In the genomic region with DNA sequence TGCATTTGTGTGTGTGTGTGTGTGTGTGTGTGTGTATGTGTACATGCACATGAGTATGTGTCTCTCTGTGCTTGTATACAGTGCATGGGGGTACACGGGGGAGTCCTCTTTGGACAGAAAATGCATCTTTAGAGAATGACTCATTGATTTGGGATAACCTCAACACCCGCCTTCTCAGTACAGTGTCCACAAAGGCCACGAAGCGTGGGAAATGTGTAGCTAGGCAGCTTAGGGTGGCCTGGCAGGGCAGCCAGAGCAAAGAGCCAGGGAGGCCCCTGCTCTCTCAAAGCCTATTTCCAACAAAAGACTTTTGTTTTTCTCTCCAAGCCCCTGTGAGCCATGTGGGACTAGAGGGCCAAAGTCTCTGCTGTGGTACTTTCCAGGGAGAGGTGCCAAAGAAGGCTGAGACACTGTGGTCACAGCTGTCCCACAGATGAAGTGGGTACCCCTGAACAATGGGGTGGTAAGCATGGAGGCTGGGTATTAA, we compare ENCODE assay signal across 10 mouse cellular contexts.
DNase-seq lines count a peak whose midpoint lies in the region; ATAC-seq and TF ChIP-seq lines count a peak whose summit lies in the region.
"Had no signal": no experiment of that assay in that cellular context is flagged by ENCODE, and none has a peak within 500 bp of the region (broad histone marks: within the 10 kb centered on the region; RNA-seq: fewer than 3 reads in every experiment).

No protein-coding gene starts in this region.

- no peaks in the 10 kb centered on the region for H3K36me3 ChIP-seq in heart, adult 2 months (ENCODE audit: control insufficient read depth, insufficient read depth, low read length)
- no peaks in the 10 kb centered on the region for H3K36me3 ChIP-seq in heart, embryonic 10.5 days
- no peaks in the 10 kb centered on the region for H3K36me3 ChIP-seq in hindbrain, embryonic 10.5 days
- H3K36me3 ChIP-seq in midbrain, embryonic 16.5 days (ENCODE audit: control insufficient read depth, insufficient read depth, low read length), result no peaks in the 10 kb centered on the region
- H3K36me3 ChIP-seq in intestine, embryonic 16.5 days (ENCODE audit: control insufficient read depth, insufficient read depth, low read length), result no peaks in the 10 kb centered on the region

- peak; percentile 87 for ATAC-seq in midbrain, embryonic 16.5 days
- ATAC-seq in intestine, embryonic 16.5 days, result no peak

- no peak for TF ChIP-seq POLR2A in heart, adult 2 months (IDR thresholded peaks at IDR 0.05; ENCODE audit: insufficient read depth, low read depth, low read length)
- no peak for TF ChIP-seq POLR2A in brain, embryonic 14.5 days (IDR thresholded peaks at IDR 0.05; ENCODE audit: borderline replicate concordance, extremely low read depth, insufficient read depth, insufficient read length, poor library complexity, severe bottlenecking)

- no peaks in the 10 kb centered on the region for H3K27me3 ChIP-seq in heart, adult 2 months (ENCODE audit: control insufficient read depth, insufficient read depth, low read length)
- H3K27me3 ChIP-seq in heart, embryonic 10.5 days (ENCODE audit: insufficient read depth, poor library complexity, severe bottlenecking), result no peaks in the 10 kb centered on the region
- H3K27me3 ChIP-seq in hindbrain, embryonic 10.5 days (ENCODE audit: insufficient read depth, poor library complexity, severe bottlenecking), result no peaks in the 10 kb centered on the region
- H3K27me3 ChIP-seq in midbrain, embryonic 16.5 days (ENCODE audit: control insufficient read depth, insufficient read depth, low read depth, low read length), result no peaks in the 10 kb centered on the region
- H3K27me3 ChIP-seq in intestine, embryonic 16.5 days (replicated peaks; ENCODE audit: control insufficient read depth, insufficient read depth, low read length), result no peaks in the 10 kb centered on the region
- H3K27me3 ChIP-seq: CH12.LX had no signal

- TF ChIP-seq CTCF in heart, adult 2 months (IDR thresholded peaks at IDR 0.05), result no peak
- no peak for TF ChIP-seq CTCF in brain, embryonic 14.5 days (IDR thresholded peaks at IDR 0.05; ENCODE audit: borderline replicate concordance, extremely low read depth, insufficient read depth, insufficient read length)

- H3K4me1 ChIP-seq in heart, adult 2 months (ENCODE audit: control insufficient read depth, insufficient read depth, low read length), result peaks cover 8% of the 10 kb centered on the region; the same call in 1 of the 2 replicates
- no peaks in the 10 kb centered on the region for H3K4me1 ChIP-seq in heart, embryonic 10.5 days
- H3K4me1 ChIP-seq in hindbrain, embryonic 10.5 days (replicated peaks), result peaks cover 20% of the 10 kb centered on the region
- H3K4me1 ChIP-seq in midbrain, embryonic 16.5 days (ENCODE audit: control insufficient read depth, insufficient read depth, low read length), result peaks cover 7% of the 10 kb centered on the region; the same call in 1 of the 2 replicates
- no peaks in the 10 kb centered on the region for H3K4me1 ChIP-seq in intestine, embryonic 16.5 days (ENCODE audit: control insufficient read depth, insufficient read depth, low read length)

- H3K9ac ChIP-seq in heart, adult 2 months (ENCODE audit: low read depth, low read length), result no peak overlapping the region
- no peak overlapping the region for H3K9ac ChIP-seq in midbrain, embryonic 16.5 days (ENCODE audit: low read depth, low read length)
- H3K9ac ChIP-seq in intestine, embryonic 16.5 days (ENCODE audit: low read depth, low read length), result no peak overlapping the region
- H3K9ac ChIP-seq: lung, embryonic 14.5 days had no signal

- no peak overlapping the region; the same call in 1 of the 2 replicates for H3K27ac ChIP-seq in heart, adult 2 months
- no peak overlapping the region for H3K27ac ChIP-seq in heart, embryonic 10.5 days
- H3K27ac ChIP-seq in hindbrain, embryonic 10.5 days, result peak overlapping the region; percentile 84
- peak overlapping the region; percentile 54 for H3K27ac ChIP-seq in midbrain, embryonic 16.5 days (ENCODE audit: low read length)
- H3K27ac ChIP-seq in intestine, embryonic 16.5 days (ENCODE audit: low read length), result no peak overlapping the region

- H3K4me2 ChIP-seq in midbrain, embryonic 16.5 days (ENCODE audit: low read length), result no peak overlapping the region
- H3K4me2 ChIP-seq in intestine, embryonic 16.5 days (ENCODE audit: low read depth, low read length), result no peak overlapping the region
- H3K4me2 ChIP-seq: lung, embryonic 14.5 days had no signal

- peak; percentile 24 for DNase-seq in heart, adult 2 months
- DNase-seq in heart, embryonic 10.5 days (ENCODE audit: low spot score), result no peak
- DNase-seq in brain, embryonic 14.5 days (ENCODE audit: low read depth), result peak; percentile 88
- DNase-seq in hindbrain, embryonic 10.5 days (ENCODE audit: low spot score), result peak; percentile 10
- no peak for DNase-seq in lung, postnatal 36 days
- no peak for DNase-seq in urinary bladder, adult 2 months (ENCODE audit: low spot score)
- DNase-seq: lung, embryonic 14.5 days had no signal

- H3K4me3 ChIP-seq in heart, adult 2 months, result no peak overlapping the region
- H3K4me3 ChIP-seq in heart, embryonic 10.5 days, result no peak overlapping the region
- H3K4me3 ChIP-seq in hindbrain, embryonic 10.5 days, result no peak overlapping the region
- no peak overlapping the region for H3K4me3 ChIP-seq in midbrain, embryonic 16.5 days (ENCODE audit: low read depth, low read length)
- no peak overlapping the region for H3K4me3 ChIP-seq in intestine, embryonic 16.5 days (ENCODE audit: low read length)

- no peaks in the 10 kb centered on the region for H3K9me3 ChIP-seq in heart, embryonic 10.5 days
- H3K9me3 ChIP-seq in hindbrain, embryonic 10.5 days, result no peaks in the 10 kb centered on the region
- no peaks in the 10 kb centered on the region for H3K9me3 ChIP-seq in midbrain, embryonic 16.5 days (replicated peaks; ENCODE audit: control insufficient read depth, low read length, poor library complexity, severe bottlenecking)
- no peaks in the 10 kb centered on the region for H3K9me3 ChIP-seq in intestine, embryonic 16.5 days (ENCODE audit: control insufficient read depth, low read length)

- intact Hi-C loops in heart, adult 2 months (cut with DNase I), result no loop called here

- H3K79me2 ChIP-seq in heart, adult 2 months (replicated peaks; ENCODE audit: control insufficient read depth, insufficient read depth, low read length), result no peaks in the 10 kb centered on the region

- 69% methylated on average over 4 of the region's 4 CpGs for WGBS in heart, adult 2 months
- 72% methylated on average over 4 of the region's 4 CpGs for WGBS in heart, embryonic 10.5 days
- 61% methylated on average over 4 of the region's 4 CpGs for WGBS in hindbrain, embryonic 10.5 days
- 35% methylated on average over 4 of the region's 4 CpGs for WGBS in midbrain, embryonic 16.5 days
- 67% methylated on average over 4 of the region's 4 CpGs for WGBS in intestine, embryonic 16.5 days

- TF ChIP-seq EP300 in heart, adult 2 months (IDR thresholded peaks at IDR 0.05; ENCODE audit: insufficient read depth, low read depth, low read length), result no peak

Comparison
In these comparisons a context has a peak if more than half of its experiments do, and no peak if none do; other contexts are left out.
1. DNase-seq: peak in heart, adult 2 months (2 of 2), brain, embryonic 14.5 days (single experiment) and hindbrain, embryonic 10.5 days (single experiment); none in heart, embryonic 10.5 days (single experiment), lung, postnatal 36 days (single experiment) and urinary bladder, adult 2 months (single experiment).
2. H3K27ac ChIP-seq: peak in hindbrain, embryonic 10.5 days (single experiment) and midbrain, embryonic 16.5 days (single experiment); none in heart, adult 2 months (single experiment), heart, embryonic 10.5 days (single experiment) and intestine, embryonic 16.5 days (single experiment).